Mouse (Mus musculus) bone marrow macrophage, adult 2 months (primary cell): ENCODE results near the gene Steap2. TPM values are rescaled to one million over a fixed set of nuclear protein-coding genes. Genes with fewer than 3 reads are reported as not detected.

ENCODE experiments used
- H3K27ac ChIP-seq: 2 replicates; pipeline ENCODE4 v1.5.1; 2012; ENCODE audit warnings: low read depth, low read length; ENCODE audit not compliant: insufficient read depth
- H3K4me1 ChIP-seq: 2 replicates; pipeline ENCODE4 v1.6.1; 2012; ENCODE audit warnings: low read length; ENCODE audit not compliant: control insufficient read depth, insufficient read depth
- H3K4me3 ChIP-seq: 2 replicates; pipeline ENCODE4 v1.5.1; 2012; ENCODE audit warnings: mild to moderate bottlenecking, low read length, moderate library complexity; ENCODE audit not compliant: insufficient read depth
- CTCF ChIP-seq: IDR thresholded peaks from 2 replicates; pipeline ENCODE4 v1.5.1; 2012; ENCODE audit warnings: low read depth, mild to moderate bottlenecking, low read length, moderate library complexity
- POLR2A ChIP-seq: IDR thresholded peaks from 2 replicates; pipeline ENCODE4 v1.6.1; 2012; ENCODE audit warnings: mild to moderate bottlenecking, low read depth, low read length, borderline replicate concordance
- polyA plus RNA-seq: library from polyadenylated mRNA; stranded (reverse); fragments of >200 nt; gene quantifications from 2 replicates; pipeline ENCODE4 v1.2.4, GENCODE M21; 2012; ENCODE audit not compliant: missing spikeins, insufficient read depth, insufficient read length

Gene Steap2
- 0.24 TPM in 1 of 2 replicates, not detected in the other for polyA plus RNA-seq

DNA sequence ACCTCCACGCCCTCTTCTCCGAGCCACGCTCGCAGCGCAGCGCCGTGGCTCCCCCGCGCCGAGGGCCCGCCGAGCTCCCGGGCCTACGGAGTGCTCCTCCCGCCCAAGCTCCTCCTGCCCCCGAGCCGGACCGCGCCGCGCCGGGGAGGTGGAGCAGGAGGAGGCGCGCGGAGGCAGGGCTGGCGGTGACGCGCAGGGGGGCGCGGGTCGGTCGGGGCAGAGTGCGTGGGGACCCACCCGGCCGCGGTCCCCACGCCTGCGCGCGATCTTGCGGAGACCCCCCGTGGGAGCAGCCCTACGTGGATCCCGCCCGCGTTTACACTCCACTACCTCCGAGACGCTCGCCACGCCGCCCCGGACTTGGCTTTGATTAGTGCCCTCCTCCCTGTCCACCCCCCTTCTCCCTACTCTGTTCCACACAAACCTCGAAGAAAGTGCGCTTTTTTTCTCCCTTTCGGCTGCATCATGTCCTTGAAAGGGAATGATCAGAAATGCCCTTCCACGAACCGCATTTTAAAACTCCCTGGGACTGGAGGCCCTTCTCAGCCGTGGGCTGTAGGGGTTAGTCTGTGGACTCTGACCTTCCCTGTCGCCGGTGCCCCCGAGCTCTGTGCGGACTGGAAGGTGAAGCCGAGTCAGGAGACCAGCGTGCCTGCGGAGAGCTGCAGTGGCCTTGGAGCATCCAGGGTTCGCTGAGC lies at the start of gene Steap2:
Steap2 (minus strand) TSS at position 623 of the 698 bp plus-strand sequence.
- Histone ChIP-seq H3K4me1 (no peaks in the 10 kb centered on the region; the same call in 1 of the 2 replicates), H3K27ac (no peak within 1 kb of the TSS), H3K4me3 (peak within 1 kb of the TSS; percentile 58)
- no peak for TF ChIP-seq CTCF
- TF ChIP-seq POLR2A = no peak

DNA sequence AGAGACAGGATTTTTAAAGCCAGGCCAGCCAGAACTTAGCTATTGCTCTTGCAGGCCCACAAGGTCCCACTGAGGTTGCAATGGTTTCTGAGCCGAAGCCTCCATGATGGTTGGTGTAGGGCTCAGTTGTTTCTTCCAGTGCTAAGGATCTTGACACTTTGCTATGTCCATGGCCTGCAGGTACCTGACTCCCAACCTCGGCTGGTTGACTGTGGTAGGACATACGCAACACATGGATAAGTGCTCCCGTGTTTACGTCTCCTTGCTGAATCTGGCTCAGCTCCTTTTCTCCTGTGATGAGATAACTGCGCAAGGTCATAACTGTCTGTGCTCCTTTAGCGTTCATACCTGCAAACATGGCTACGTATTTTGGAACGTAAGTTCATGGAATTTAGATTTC lies 40.1 kb upstream of the Steap2 start:
- no peak for TF ChIP-seq POLR2A
- no peak for TF ChIP-seq CTCF

DNA sequence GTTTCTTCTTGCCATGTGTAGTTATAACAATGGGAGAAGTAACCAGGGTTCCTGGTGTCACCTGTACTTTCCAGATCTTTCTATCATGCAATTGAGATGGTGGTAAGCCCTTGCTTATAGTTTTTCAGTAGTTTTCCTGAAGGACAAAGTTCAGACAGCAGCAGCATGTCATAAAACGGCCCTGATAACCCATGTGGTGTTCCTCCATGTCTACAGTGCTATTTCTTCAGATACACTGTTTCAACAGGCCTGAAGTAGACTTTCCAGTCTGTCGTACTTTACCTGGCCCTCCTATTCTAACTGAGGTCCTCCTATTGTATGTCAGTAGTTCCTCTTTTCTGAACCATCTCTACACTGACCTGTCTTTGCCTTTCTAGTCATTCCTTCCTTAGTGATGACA lies 38.5 kb upstream of the Steap2 start:
- no peak overlapping the region for H3K4me3 ChIP-seq
- TF ChIP-seq POLR2A = no peak
- TF ChIP-seq CTCF = no peak
- H3K27ac ChIP-seq = no peak overlapping the region
- H3K4me1 ChIP-seq = no peaks in the 10 kb centered on the region

More for the DNA sequence above, 40.1 kb upstream of the Steap2 start:
- Histone ChIP-seq H3K27ac (no peak overlapping the region), H3K4me3 (no peak overlapping the region), H3K4me1 (no peaks in the 10 kb centered on the region)

DNA sequence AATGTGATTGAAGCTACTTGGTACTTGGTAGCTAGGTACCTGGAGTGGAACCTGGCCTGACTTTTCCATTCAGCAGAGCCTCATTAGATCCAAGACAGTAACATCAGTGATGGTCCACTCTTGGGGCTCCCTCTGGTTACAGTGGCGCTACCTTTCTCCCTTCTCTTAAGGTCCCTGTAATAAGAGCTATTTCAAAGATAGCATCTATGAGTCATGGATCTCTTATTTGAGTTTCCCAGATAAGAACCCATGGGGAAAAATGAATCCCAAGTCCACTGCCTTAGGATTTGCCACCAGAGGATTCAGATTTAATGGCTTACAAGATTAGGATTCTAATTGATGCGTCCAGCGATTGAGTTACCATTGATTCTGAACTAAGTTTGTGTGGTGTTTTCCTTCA lies 37.8 kb upstream of the Steap2 start:
- TF ChIP-seq CTCF (no peak), POLR2A (no peak)
- H3K4me1 ChIP-seq = no peaks in the 10 kb centered on the region
- H3K4me3 ChIP-seq = no peak overlapping the region
- H3K27ac ChIP-seq = no peak overlapping the region

DNA sequence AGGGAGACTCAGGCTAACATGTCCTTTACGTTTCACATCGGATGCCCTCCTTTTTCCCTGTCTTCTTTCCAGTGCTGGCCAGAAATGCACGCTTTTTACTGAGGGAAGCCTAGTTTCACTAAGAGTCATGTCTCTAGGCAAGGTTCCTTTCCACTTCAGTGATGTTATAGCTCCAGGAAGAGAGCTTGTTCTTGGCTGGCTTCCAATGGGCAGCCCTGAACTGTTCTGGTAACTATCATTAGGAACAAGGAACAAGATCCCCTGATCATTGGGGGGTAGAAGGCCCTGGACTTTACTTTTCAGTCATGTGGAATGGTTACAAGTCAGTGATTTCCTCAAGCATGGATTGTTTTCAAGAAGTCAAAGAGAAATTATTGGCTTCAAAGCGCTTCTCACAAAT lies 35.5 kb upstream of the Steap2 start:
- Histone ChIP-seq H3K4me1 (no peaks in the 10 kb centered on the region), H3K27ac (no peak overlapping the region), H3K4me3 (no peak overlapping the region)
- TF ChIP-seq CTCF (no peak), POLR2A (no peak)

DNA sequence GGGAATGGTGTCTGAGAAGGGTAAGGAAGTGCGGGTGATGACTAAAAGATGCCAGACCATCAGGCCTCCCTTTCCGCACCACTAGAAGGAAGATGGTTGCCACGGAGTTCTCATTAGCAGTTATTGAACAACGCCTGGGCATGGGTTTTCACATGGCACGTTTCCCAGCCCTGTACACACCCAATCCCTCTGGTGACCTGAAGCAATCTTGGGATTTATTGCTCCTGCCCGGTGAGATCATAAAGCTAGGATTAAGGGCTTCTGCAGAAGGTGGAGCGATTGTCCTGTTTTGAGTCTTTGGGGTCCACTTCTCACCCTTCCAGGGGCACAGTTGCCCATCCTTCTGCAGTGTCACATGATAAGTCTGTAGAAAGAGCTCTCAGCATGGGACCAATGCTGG lies 27.8 kb upstream of the Steap2 start:
- Histone ChIP-seq H3K4me1 (peaks cover 4% of the 10 kb centered on the region), H3K4me3 (no peak overlapping the region), H3K27ac (no peak overlapping the region)
- no peak for TF ChIP-seq POLR2A
- no peak for TF ChIP-seq CTCF

DNA sequence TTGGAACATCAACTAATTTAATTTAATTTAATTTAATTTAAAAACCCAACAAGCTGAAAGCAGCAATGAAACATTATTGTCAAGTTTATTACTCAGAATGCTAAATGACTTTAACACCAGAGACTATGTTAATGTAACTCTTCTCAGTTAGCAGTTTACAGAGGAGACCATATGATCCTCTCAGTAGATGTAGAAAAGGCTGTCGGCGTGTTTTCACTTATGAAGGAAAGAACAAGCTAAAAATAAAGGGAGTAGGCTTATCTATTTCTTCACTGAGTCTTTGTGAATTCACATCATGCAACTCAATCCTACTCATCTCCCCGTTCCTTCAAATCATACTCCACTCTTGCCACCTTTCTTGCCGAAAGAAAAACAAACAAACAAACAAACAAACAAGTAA lies 16.7 kb upstream of the Steap2 start:
- H3K4me1 ChIP-seq = no peaks in the 10 kb centered on the region
- TF ChIP-seq POLR2A (no peak), CTCF (no peak)
- H3K4me3 ChIP-seq = no peak overlapping the region
- no peak overlapping the region for H3K27ac ChIP-seq

DNA sequence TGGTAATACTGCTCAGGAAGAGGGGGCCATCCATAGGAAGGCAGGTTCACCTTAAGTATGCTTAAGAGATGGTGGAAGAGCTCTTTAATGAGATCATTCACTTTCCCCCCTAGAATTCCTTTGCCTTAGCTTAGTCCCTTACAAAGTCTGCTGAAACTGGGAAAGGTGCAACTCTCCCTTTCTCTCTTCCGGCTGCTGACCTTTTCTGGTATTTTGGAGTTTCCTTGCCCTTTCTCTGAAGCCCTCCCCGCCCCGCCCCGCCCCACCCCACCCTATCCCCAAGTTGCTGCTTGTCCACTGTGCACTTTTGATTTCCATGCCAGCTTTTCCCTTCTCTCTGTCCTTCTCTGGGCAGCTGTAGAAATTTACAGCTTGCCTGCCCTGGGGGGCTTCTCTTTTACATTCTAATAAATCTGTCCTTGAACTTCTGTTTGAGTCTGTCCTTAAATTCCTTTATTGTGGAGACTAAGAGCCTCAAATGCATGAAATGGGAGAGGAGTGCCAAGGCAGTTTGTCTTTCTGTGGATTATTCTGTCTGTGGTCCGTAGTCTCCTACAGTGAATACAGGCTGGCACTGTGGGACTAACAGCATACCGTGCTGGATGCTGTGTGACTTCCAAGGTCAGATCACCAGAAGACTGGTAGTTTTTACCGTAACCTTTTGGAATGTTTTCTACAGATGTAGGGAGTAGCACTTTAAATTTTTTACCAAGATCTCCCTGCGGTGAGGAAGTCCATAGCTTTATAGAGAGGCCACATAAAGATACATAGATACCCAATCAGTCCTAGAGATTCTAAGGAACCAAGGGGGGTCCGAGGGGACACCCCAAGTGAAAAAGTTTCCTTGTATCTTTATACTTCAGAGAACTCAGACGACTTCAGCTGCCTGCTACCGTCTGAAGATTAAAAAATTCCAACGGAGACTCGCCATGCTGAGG lies 13.2 kb upstream of the Steap2 start:
- H3K27ac ChIP-seq = no peak overlapping the region
- TF ChIP-seq CTCF = no peak

DNA sequence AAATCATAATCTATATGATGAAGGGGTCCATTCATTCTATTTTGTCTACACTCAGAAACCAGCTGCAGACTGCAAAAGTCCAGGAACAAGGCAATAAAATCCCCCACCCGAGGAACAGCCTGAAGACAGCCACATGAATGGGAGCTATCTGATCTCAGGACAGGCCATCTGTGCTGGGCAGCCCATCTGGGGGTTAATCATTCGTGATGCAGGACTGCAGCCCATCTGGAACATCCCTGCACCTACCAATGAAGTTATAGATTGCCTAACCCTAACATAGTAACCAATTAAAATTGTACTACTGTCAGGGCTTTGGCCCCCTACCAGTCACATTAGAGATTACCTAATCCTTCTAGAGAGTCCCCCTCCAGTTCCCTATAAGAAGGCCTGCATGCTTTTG lies 10.6 kb upstream of the Steap2 start:
- Histone ChIP-seq H3K27ac (no peak overlapping the region), H3K4me1 (no peaks in the 10 kb centered on the region), H3K4me3 (no peak overlapping the region)
- no peak for TF ChIP-seq CTCF
- no peak for TF ChIP-seq POLR2A

More for the DNA sequence above, 13.2 kb upstream of the Steap2 start:
- H3K4me1 ChIP-seq = no peaks in the 10 kb centered on the region
- H3K4me3 ChIP-seq = no peak overlapping the region

DNA sequence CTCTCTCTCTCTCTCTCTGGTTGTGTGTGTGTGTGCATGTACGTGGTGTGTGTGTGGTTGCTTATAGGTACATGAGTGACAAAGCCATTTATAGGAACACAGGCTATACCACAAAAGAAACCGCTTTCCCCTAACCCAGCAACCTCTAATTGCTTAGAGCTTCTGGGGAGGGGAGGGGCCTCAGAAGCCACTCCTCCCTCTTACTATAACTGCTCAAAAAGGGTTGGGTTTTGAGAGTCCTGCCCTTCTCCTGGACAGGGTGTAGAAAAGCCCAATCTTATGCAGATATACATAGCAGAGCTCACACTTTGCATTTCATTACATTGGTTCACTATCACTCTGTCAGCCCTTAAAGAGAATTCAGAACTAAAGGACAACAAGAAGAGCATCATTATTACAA lies 6.0 kb upstream of the Steap2 start:
- Histone ChIP-seq H3K4me3 (no peak overlapping the region), H3K27ac (no peak overlapping the region), H3K4me1 (no peaks in the 10 kb centered on the region)
- TF ChIP-seq CTCF = no peak
- TF ChIP-seq POLR2A = no peak

DNA sequence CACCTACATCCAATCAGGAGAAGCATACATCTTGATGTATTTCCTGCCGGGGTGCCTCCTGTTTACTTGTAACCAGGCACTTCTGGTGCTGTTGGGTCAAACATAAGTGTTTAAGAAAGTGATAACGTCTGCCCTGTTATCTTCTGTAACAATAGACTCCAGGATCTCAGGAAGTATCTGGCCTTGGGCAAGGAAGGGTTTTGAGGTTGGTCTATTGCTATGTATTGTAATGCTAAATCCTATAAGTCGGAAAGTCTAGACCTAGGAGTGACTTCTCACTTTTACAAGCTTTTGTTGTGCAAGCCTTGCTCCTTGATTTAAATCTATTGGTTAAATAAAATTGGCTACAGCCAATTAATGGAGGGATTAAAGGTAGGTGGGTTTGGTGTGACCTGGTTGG lies 4.5 kb upstream of the Steap2 start:
- Histone ChIP-seq H3K27ac (no peak overlapping the region), H3K4me3 (no peak overlapping the region), H3K4me1 (no peaks in the 10 kb centered on the region)
- TF ChIP-seq CTCF = no peak
- TF ChIP-seq POLR2A = no peak
